Mouse (Mus musculus) MEL (cell line): ENCODE results near the gene Ablim2. TPM values are rescaled to one million over a fixed set of nuclear protein-coding genes. Genes with fewer than 3 reads are reported as not detected.

ENCODE experiments used
- DNase-seq: peaks from one replicate; pipeline ENCODE4 v3.0.0; 2011; ENCODE audit warnings: low read depth, low spot score
- H3K27ac ChIP-seq: 2 replicates; pipeline ENCODE4 v1.5.1; 2012; ENCODE audit warnings: low read depth, mild to moderate bottlenecking, control low read depth, low read length, moderate library complexity; ENCODE audit not compliant: control insufficient read depth
- H3K27me3 ChIP-seq, 2 experiments: fragments of 150-350 bp in 1 of 2; sonication (generic) in 1 of 2; 2 replicates each; pipeline ENCODE4 v1.6.1; 2012; ENCODE audit warnings: low read length in 2 of 2, mild to moderate bottlenecking in 2 of 2, improper control_type of control experiment in 1 of 2, moderate library complexity in 1 of 2; ENCODE audit not compliant: insufficient read depth in 2 of 2, control insufficient read depth in 1 of 2
- H3K36me3 ChIP-seq, 2 experiments: 2 replicates each; pipeline ENCODE4 v1.6.1; 2012 to 2014; ENCODE audit warnings: low read length in 2 of 2, improper control_type of control experiment in 1 of 2, inconsistent platforms in 1 of 2, mild to moderate bottlenecking in 1 of 2; ENCODE audit not compliant: insufficient read depth in 2 of 2, control insufficient read depth in 1 of 2
- H3K4me1 ChIP-seq, 2 experiments: fragments of 150-350 bp in 1 of 2; sonication (generic) in 1 of 2; 2 replicates each; pipeline ENCODE4 v1.6.1; 2012; ENCODE audit warnings: low read length in 2 of 2, improper control_type of control experiment in 1 of 2, mild to moderate bottlenecking in 1 of 2; ENCODE audit not compliant: insufficient read depth in 2 of 2, control insufficient read depth in 1 of 2
- H3K4me3 ChIP-seq, 2 experiments: fragments of 150-350 bp in 1 of 2; sonication (generic) in 1 of 2; 2 replicates each; pipeline ENCODE4 v1.5.1; 2012; ENCODE audit warnings: low read depth in 2 of 2, low read length in 2 of 2, mild to moderate bottlenecking in 2 of 2, moderate library complexity in 2 of 2, control low read depth in 1 of 2, improper control_type of control experiment in 1 of 2; ENCODE audit not compliant: control insufficient read depth in 1 of 2, insufficient read depth in 1 of 2
- H3K79me2 ChIP-seq: 2 replicates; pipeline ENCODE4 v1.6.1; 2012; ENCODE audit warnings: mild to moderate bottlenecking, low read length, moderate library complexity; ENCODE audit not compliant: control insufficient read depth, poor library complexity, insufficient read depth
- H3K9ac ChIP-seq: 2 replicates; pipeline ENCODE4 v1.6.1; 2012; ENCODE audit warnings: low read depth, mild to moderate bottlenecking, control low read depth, low read length, moderate library complexity; ENCODE audit not compliant: control insufficient read depth, poor library complexity, severe bottlenecking
- H3K9me3 ChIP-seq: fragments of 150-350 bp; sonication (generic); replicated peaks from 2 replicates; pipeline ENCODE4 v1.6.1; 2012; ENCODE audit warnings: mild to moderate bottlenecking, low read length, improper control_type of control experiment, moderate library complexity; ENCODE audit not compliant: insufficient read depth
- BHLHE40 ChIP-seq: IDR thresholded peaks from 2 replicates; pipeline ENCODE4 v1.6.1; 2012; ENCODE audit warnings: low read depth, mild to moderate bottlenecking, inconsistent platforms, low read length, improper control_type of control experiment, borderline replicate concordance
- CHD2 ChIP-seq: IDR thresholded peaks from 2 replicates; pipeline ENCODE4 v1.6.1; 2011; ENCODE audit warnings: low read length, improper control_type of control experiment
- CTCF ChIP-seq, 3 experiments: IDR thresholded peaks in 2 of 3; conservative IDR thresholded peaks in 1 of 3; 2 replicates each; pipeline ENCODE4 v1.5.1; 2011 to 2012; ENCODE audit warnings: low read length in 3 of 3, low read depth in 2 of 3, mild to moderate bottlenecking in 2 of 3, improper control_type of control experiment in 1 of 3, inconsistent platforms in 1 of 3, mixed read lengths in 1 of 3, moderate library complexity in 1 of 3; ENCODE audit not compliant: control insufficient read depth in 1 of 3, insufficient read depth in 1 of 3, poor library complexity in 1 of 3, severe bottlenecking in 1 of 3
- ELF1 ChIP-seq: IDR thresholded peaks from 2 replicates; pipeline ENCODE4 v1.6.1; 2014; ENCODE audit warnings: low read depth, mild to moderate bottlenecking, inconsistent platforms, low read length, improper control_type of control experiment, moderate library complexity
- ETS1 ChIP-seq: IDR thresholded peaks from 2 replicates; pipeline ENCODE4 v1.6.1; 2012; ENCODE audit warnings: low read depth, mild to moderate bottlenecking, inconsistent platforms, low read length, improper control_type of control experiment, moderate library complexity
- GABPA ChIP-seq: IDR thresholded peaks from 2 replicates; pipeline ENCODE4 v1.6.1; 2012; ENCODE audit warnings: low read depth, mild to moderate bottlenecking, inconsistent platforms, low read length, improper control_type of control experiment, moderate library complexity
- GATA1 ChIP-seq: IDR thresholded peaks from 2 replicates; pipeline ENCODE4 v1.6.1; 2011; ENCODE audit warnings: low read depth, low read length, improper control_type of control experiment
- HCFC1 ChIP-seq: IDR thresholded peaks from 2 replicates; pipeline ENCODE4 v1.6.1; 2012; ENCODE audit warnings: low read depth, mild to moderate bottlenecking, inconsistent platforms, low read length, improper control_type of control experiment, moderate library complexity
- JUND ChIP-seq: IDR thresholded peaks from 2 replicates; pipeline ENCODE4 v1.6.1; 2011; ENCODE audit warnings: low read depth, mild to moderate bottlenecking, improper control_type of control experiment, low read length
- KAT2A ChIP-seq: conservative IDR thresholded peaks from 2 replicates; pipeline ENCODE4 v1.6.1; 2012; ENCODE audit warnings: low read depth, low read length, improper control_type of control experiment, inconsistent platforms
- MAFK ChIP-seq: IDR thresholded peaks from 2 replicates; pipeline ENCODE4 v1.6.1; 2011; ENCODE audit warnings: low read depth, mild to moderate bottlenecking, low read length, improper control_type of control experiment, borderline replicate concordance
- MAX ChIP-seq: IDR thresholded peaks from 2 replicates; pipeline ENCODE4 v1.6.1; 2011; ENCODE audit warnings: low read length, improper control_type of control experiment
- MAZ ChIP-seq: IDR thresholded peaks from 2 replicates; pipeline ENCODE4 v1.6.1; 2012; ENCODE audit warnings: low read depth, mild to moderate bottlenecking, inconsistent platforms, low read length, improper control_type of control experiment
- MEF2A ChIP-seq: IDR thresholded peaks from 2 replicates; pipeline ENCODE4 v1.6.1; 2014; ENCODE audit warnings: low read depth, mild to moderate bottlenecking, inconsistent platforms, low read length, improper control_type of control experiment; ENCODE audit not compliant: poor library complexity, insufficient replicate concordance, severe bottlenecking; ENCODE audit errors: extremely low read depth
- MXI1 ChIP-seq: IDR thresholded peaks from 2 replicates; pipeline ENCODE4 v1.6.1; 2011; ENCODE audit warnings: mild to moderate bottlenecking, low read depth, low read length, improper control_type of control experiment
- MYB ChIP-seq: IDR thresholded peaks from 2 replicates; pipeline ENCODE4 v1.6.1; 2011; ENCODE audit warnings: mild to moderate bottlenecking, low read depth, low read length, improper control_type of control experiment
- NELFE ChIP-seq: IDR thresholded peaks from 2 replicates; pipeline ENCODE4 v1.6.1; 2011; ENCODE audit warnings: low read depth, low read length, improper control_type of control experiment
- POLR2AphosphoS2 ChIP-seq: IDR thresholded peaks from 2 replicates; pipeline ENCODE4 v1.6.1; 2011; ENCODE audit warnings: low read length, improper control_type of control experiment
- SMC3 ChIP-seq: IDR thresholded peaks from 2 replicates; pipeline ENCODE4 v1.6.1; 2011; ENCODE audit warnings: low read depth, low read length, improper control_type of control experiment
- TBP ChIP-seq: IDR thresholded peaks from 2 replicates; pipeline ENCODE4 v1.8.0; 2011; ENCODE audit warnings: low read depth, low read length, improper control_type of control experiment
- TCF12 ChIP-seq: IDR thresholded peaks from 2 replicates; pipeline ENCODE4 v1.6.1; 2014; ENCODE audit warnings: low read depth, mild to moderate bottlenecking, inconsistent platforms, low read length, improper control_type of control experiment, moderate library complexity
- USF2 ChIP-seq, 2 experiments: IDR thresholded peaks; 2 replicates each; pipeline ENCODE4 v1.6.1; 2011 to 2012; ENCODE audit warnings: improper control_type of control experiment in 2 of 2, low read length in 2 of 2, borderline replicate concordance in 1 of 2, inconsistent platforms in 1 of 2, low read depth in 1 of 2, mild to moderate bottlenecking in 1 of 2; ENCODE audit not compliant: insufficient read depth in 1 of 2
- ZKSCAN1 ChIP-seq: IDR thresholded peaks from 2 replicates; pipeline ENCODE4 v1.6.1; 2012; ENCODE audit warnings: low read depth, mild to moderate bottlenecking, inconsistent platforms, low read length, improper control_type of control experiment, moderate library complexity
- ZNF384 ChIP-seq: IDR thresholded peaks from 2 replicates; pipeline ENCODE4 v1.6.1; 2012; ENCODE audit warnings: low read depth, mild to moderate bottlenecking, inconsistent platforms, low read length, improper control_type of control experiment
- polyA plus RNA-seq, 2 experiments: library from polyadenylated mRNA; stranded (reverse) in 1 of 2; unstranded in 1 of 2; fragments of >175 nt in 1 of 2; fragments of >200 nt in 1 of 2; gene quantifications; 2 replicates each; pipeline versions ENCODE4 v1.2.1 to v1.2.4; 2012; ENCODE audit warnings: low replicate concordance in 2 of 2, low read depth in 1 of 2; ENCODE audit not compliant: insufficient read length in 2 of 2, insufficient read depth in 1 of 2, missing spikeins in 1 of 2
- total RNA-seq: library from RNA; depleted of rRNA; stranded (reverse); fragments of 300-350 nt; gene quantifications from 2 replicates; pipeline ENCODE4 v1.2.3, GENCODE M21; 2012

Gene Ablim2
- total and polyA plus RNA-seq, 3 experiments: not detected

DNA sequence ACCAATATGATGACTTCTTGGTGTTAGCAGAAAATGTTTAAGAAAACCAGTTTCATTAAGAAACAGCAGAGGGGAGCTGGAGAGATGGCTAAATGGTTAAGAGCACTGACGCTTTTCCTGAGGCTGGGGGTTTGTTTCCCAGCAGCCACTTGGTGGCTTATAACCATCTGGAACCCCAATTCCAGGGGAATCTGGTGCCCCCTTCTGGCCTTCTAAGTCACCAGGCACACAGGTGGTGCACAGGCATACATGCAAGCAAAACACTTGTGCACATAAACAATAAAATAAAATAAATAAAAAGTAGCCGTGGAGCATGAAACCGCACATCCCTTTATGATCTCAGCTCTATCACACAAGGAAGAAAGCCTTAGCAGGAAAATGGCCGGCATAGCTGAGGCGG, 3.6 kb downstream of the Ablim2 start:
- Histone ChIP-seq H3K27ac (no peak overlapping the region), H3K4me3 (no peak overlapping the region), H3K36me3 (no peaks in the 10 kb centered on the region), H3K27me3 (no peaks in the 10 kb centered on the region), H3K9ac (no peak overlapping the region), H3K9me3 (no peaks in the 10 kb centered on the region), H3K79me2 (no peaks in the 10 kb centered on the region), H3K4me1 (no peaks in the 10 kb centered on the region)
- DNase-seq: no peak
- TF ChIP-seq MEF2A: no peak
- no peak for TF ChIP-seq POLR2AphosphoS2
- no peak for TF ChIP-seq JUND
- no peak for TF ChIP-seq MXI1

DNA sequence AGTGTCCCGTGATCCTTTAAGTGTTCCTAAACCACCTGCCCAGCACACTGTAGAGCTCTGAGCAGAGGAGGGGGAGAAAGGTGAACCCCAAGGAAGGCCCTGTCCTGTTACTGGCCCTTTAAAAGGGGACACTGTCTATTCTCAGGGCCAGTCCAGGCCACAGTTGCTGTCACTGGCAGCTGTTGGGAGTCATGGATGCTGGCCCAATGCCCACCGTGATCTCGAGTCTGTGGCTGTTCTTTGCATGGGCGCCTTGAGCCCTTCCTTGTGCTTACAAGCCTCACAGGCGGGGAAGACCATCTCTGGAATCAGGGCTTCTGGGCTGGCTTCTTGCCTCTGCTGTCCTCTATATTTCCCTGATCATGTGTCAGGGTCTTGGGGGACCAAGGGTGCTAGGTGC, 4.7 kb downstream of the Ablim2 start:
- no peaks in the 10 kb centered on the region for H3K36me3 ChIP-seq
- no peaks in the 10 kb centered on the region for H3K4me1 ChIP-seq
- no peak for TF ChIP-seq BHLHE40
- TF ChIP-seq HCFC1: no peak
- TF ChIP-seq CHD2: no peak
- no peak for TF ChIP-seq ZNF384
- no peak for TF ChIP-seq TBP
- no peak overlapping the region for H3K4me3 ChIP-seq
- no peaks in the 10 kb centered on the region for H3K79me2 ChIP-seq
- H3K9me3 ChIP-seq: no peaks in the 10 kb centered on the region
- no peak overlapping the region for H3K27ac ChIP-seq
- no peaks in the 10 kb centered on the region for H3K27me3 ChIP-seq
- no peak overlapping the region for H3K9ac ChIP-seq
- no peak for DNase-seq

DNA sequence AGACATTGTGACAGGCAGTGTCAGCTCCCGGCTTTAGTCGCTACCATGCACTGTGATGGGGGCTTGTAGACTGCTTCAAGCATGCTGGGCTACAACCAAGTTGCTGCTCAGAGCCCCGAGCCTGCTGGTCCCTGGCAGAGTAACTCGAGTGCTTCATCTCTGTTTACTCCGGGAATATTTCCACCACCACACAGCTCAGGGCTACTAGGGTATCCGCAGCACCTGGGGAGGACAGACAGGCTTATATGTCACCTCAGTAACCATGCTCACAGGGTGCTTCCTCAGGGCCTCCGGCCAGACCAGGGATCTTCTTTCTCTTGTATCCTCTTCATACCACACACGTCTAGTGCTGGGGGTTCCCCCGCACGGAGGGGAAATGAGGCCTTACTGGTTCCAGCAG, 5.2 kb downstream of the Ablim2 start:
- H3K79me2 ChIP-seq: no peaks in the 10 kb centered on the region
- H3K4me1 ChIP-seq: no peaks in the 10 kb centered on the region
- no peak overlapping the region for H3K9ac ChIP-seq
- H3K27ac ChIP-seq: no peak overlapping the region
- H3K36me3 ChIP-seq: no peaks in the 10 kb centered on the region
- H3K27me3 ChIP-seq: no peaks in the 10 kb centered on the region
- H3K4me3 ChIP-seq: no peak overlapping the region
- TF ChIP-seq MAX (no peak), ETS1 (no peak), NELFE (no peak), TCF12 (no peak), POLR2AphosphoS2 (no peak), CHD2 (no peak), GATA1 (no peak), USF2 (IDR thresholded peaks at IDR 0.05; ENCODE audit: borderline replicate concordance in 1 of 2, insufficient read depth in 1 of 2, low read depth in 1 of 2, low read length in 2 of 2) (no peak), MYB (no peak), ZKSCAN1 (no peak), SMC3 (no peak), MAZ (no peak), MAFK (no peak), KAT2A (no peak), CTCF (IDR thresholded peaks at IDR 0.05 in 2 of 3, conservative IDR thresholded peaks at IDR 0.05 in 1 of 3; ENCODE audit: control insufficient read depth in 1 of 3, insufficient read depth in 1 of 3, low read depth in 2 of 3, low read length in 3 of 3, poor library complexity in 1 of 3, severe bottlenecking in 1 of 3) (no peak), MEF2A (no peak), ELF1 (no peak), JUND (no peak), GABPA (no peak)
- no peaks in the 10 kb centered on the region for H3K9me3 ChIP-seq
- DNase-seq: no peak
